Mouse (Mus musculus) MEL (cell line): ENCODE results near the gene Gria3.

Source experiments
- CTCF ChIP-seq, 3 experiments: IDR thresholded peaks in 2 of 3; conservative IDR thresholded peaks in 1 of 3; 2 replicates each; pipeline ENCODE4 v1.5.1; 2011 to 2012; ENCODE audit warnings: low read length in 3 of 3, low read depth in 2 of 3, mild to moderate bottlenecking in 2 of 3, improper control_type of control experiment in 1 of 3, inconsistent platforms in 1 of 3, mixed read lengths in 1 of 3, moderate library complexity in 1 of 3; ENCODE audit not compliant: control insufficient read depth in 1 of 3, insufficient read depth in 1 of 3, poor library complexity in 1 of 3, severe bottlenecking in 1 of 3
- E2F4 ChIP-seq: IDR thresholded peaks from 2 replicates; pipeline ENCODE4 v1.6.1; 2011; ENCODE audit warnings: low read depth, low read length, improper control_type of control experiment, borderline replicate concordance
- JUND ChIP-seq: IDR thresholded peaks from 2 replicates; pipeline ENCODE4 v1.6.1; 2011; ENCODE audit warnings: low read depth, mild to moderate bottlenecking, improper control_type of control experiment, low read length
- MAX ChIP-seq: IDR thresholded peaks from 2 replicates; pipeline ENCODE4 v1.6.1; 2011; ENCODE audit warnings: low read length, improper control_type of control experiment
- MAZ ChIP-seq: IDR thresholded peaks from 2 replicates; pipeline ENCODE4 v1.6.1; 2012; ENCODE audit warnings: low read depth, mild to moderate bottlenecking, inconsistent platforms, low read length, improper control_type of control experiment
- POLR2A ChIP-seq, 2 experiments: IDR thresholded peaks; 2 replicates each; pipeline ENCODE4 v1.6.1; 2011 to 2012; ENCODE audit warnings: low read length in 2 of 2, mild to moderate bottlenecking in 2 of 2, control low read depth in 1 of 2, improper control_type of control experiment in 1 of 2, low read depth in 1 of 2, moderate library complexity in 1 of 2; ENCODE audit not compliant: control insufficient read depth in 1 of 2, insufficient read depth in 1 of 2, poor library complexity in 1 of 2
- SIN3A ChIP-seq: IDR thresholded peaks from 2 replicates; pipeline ENCODE4 v1.6.1; 2012; ENCODE audit warnings: low read length, improper control_type of control experiment, inconsistent platforms
- USF1 ChIP-seq: IDR thresholded peaks from 2 replicates; pipeline ENCODE4 v1.6.1; 2014; ENCODE audit warnings: low read depth, mild to moderate bottlenecking, inconsistent platforms, low read length, improper control_type of control experiment, moderate library complexity
- ZC3H11A ChIP-seq: IDR thresholded peaks from 2 replicates; pipeline ENCODE4 v1.6.1; 2012; ENCODE audit warnings: low read depth, mild to moderate bottlenecking, inconsistent platforms, low read length, improper control_type of control experiment
- ZMIZ1 ChIP-seq: IDR thresholded peaks from 2 replicates; pipeline ENCODE4 v1.6.1; 2012; ENCODE audit warnings: low read depth, mild to moderate bottlenecking, inconsistent platforms, low read length, improper control_type of control experiment, moderate library complexity

DNA sequence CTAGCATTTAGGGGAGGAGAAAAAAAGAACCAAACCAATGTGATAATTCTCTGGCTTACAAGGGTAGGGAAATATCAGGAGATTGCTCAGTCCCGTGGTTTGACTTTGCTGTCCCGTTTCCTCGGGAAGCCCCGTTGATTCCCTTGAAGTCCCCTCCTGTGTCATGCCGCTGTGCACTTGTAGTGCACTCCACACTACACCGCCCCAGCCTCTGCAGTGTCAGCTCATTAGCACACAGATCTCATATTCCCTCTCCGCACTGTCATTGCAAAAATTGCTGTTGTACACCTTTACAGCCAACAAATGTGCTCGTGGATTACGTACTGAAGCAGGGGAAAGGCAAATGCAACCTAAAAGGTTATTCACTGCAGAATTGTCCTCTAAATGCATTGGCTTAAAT lies 5.6 kb downstream of the Gria3 start:
- TF ChIP-seq JUND (no peak), USF1 (no peak), POLR2A (IDR thresholded peaks at IDR 0.05; ENCODE audit: control insufficient read depth in 1 of 2, insufficient read depth in 1 of 2, low read depth in 1 of 2, low read length in 2 of 2, poor library complexity in 1 of 2) (no peak), MAX (no peak), SIN3A (no peak), ZMIZ1 (no peak), CTCF (IDR thresholded peaks at IDR 0.05 in 2 of 3, conservative IDR thresholded peaks at IDR 0.05 in 1 of 3; ENCODE audit: control insufficient read depth in 1 of 3, insufficient read depth in 1 of 3, low read depth in 2 of 3, low read length in 3 of 3, poor library complexity in 1 of 3, severe bottlenecking in 1 of 3) (no peak), MAZ (no peak), E2F4 (no peak), ZC3H11A (no peak)
